Mouse (Mus musculus) limb, embryonic 13.5 days (tissue): Measurements from ENCODE around the gene Mvb12b. TPM values are rescaled to one million over a fixed set of nuclear protein-coding genes. Genes with fewer than 3 reads are reported as not detected.
A peak's percentile ranks its signal among the peaks of the same experiment; 100 is the strongest.

Experiments used
- ATAC-seq: fragments of 200-750 bp; cut with Nextera tagmentation; 2 replicates; pipeline ENCODE4 v1.8.0; 2017; ENCODE audit warnings: low read depth, moderate number of reproducible peaks, moderate TSS enrichment; ENCODE audit not compliant: low FRiP score
- H3K27ac ChIP-seq: fragments of 300-500 bp; sonication (generic); 2 replicates; pipeline ENCODE4 v1.5.1; 2015; ENCODE audit warnings: inconsistent platforms, mild to moderate bottlenecking, moderate library complexity
- H3K27me3 ChIP-seq: fragments of 300-500 bp; sonication (generic); 2 replicates; pipeline ENCODE4 v1.6.1; 2015; ENCODE audit warnings: mild to moderate bottlenecking, inconsistent platforms
- H3K36me3 ChIP-seq: fragments of 300-500 bp; sonication (generic); 2 replicates; pipeline ENCODE4 v1.6.1; 2015; ENCODE audit warnings: inconsistent platforms, mild to moderate bottlenecking, moderate library complexity
- H3K4me1 ChIP-seq: fragments of 300-500 bp; sonication (generic); 2 replicates; pipeline ENCODE4 v1.6.1; 2015; ENCODE audit warnings: inconsistent platforms
- H3K4me2 ChIP-seq: fragments of 300-500 bp; sonication (generic); replicated peaks from 2 replicates; pipeline ENCODE4 v1.6.1; 2015; ENCODE audit warnings: inconsistent platforms, mild to moderate bottlenecking, moderate library complexity
- H3K4me3 ChIP-seq: fragments of 300-500 bp; sonication (generic); 2 replicates; pipeline ENCODE4 v1.5.1; 2015; ENCODE audit warnings: moderate library complexity, mild to moderate bottlenecking, inconsistent platforms
- H3K9ac ChIP-seq: fragments of 300-500 bp; sonication (generic); 2 replicates; pipeline ENCODE4 v1.6.1; 2015; ENCODE audit warnings: mild to moderate bottlenecking, inconsistent platforms
- H3K9me3 ChIP-seq: fragments of 300-500 bp; sonication (generic); 2 replicates; pipeline ENCODE4 v1.6.1; 2016; ENCODE audit warnings: inconsistent platforms
- WGBS: fragments of 180-500 bp; shearing (Covaris S2); methylation state at CpG from one replicate; pipeline ENCODE4 v1.1.7; 2015; 5-methylcytosine and 5-hydroxymethylcytosine counted together
- polyA plus RNA-seq: library from polyadenylated mRNA; unstranded; fragments of >200 nt; fragmentation: Nextera tagmentation; extraction: Ambion mirVana; gene quantifications from 2 replicates; pipeline ENCODE4 v1.2.1, GENCODE M21; 2015

Mvb12b gene
- polyA plus RNA-seq, 1 experiment from 2014 or later, result 22.6 TPM

DNA sequence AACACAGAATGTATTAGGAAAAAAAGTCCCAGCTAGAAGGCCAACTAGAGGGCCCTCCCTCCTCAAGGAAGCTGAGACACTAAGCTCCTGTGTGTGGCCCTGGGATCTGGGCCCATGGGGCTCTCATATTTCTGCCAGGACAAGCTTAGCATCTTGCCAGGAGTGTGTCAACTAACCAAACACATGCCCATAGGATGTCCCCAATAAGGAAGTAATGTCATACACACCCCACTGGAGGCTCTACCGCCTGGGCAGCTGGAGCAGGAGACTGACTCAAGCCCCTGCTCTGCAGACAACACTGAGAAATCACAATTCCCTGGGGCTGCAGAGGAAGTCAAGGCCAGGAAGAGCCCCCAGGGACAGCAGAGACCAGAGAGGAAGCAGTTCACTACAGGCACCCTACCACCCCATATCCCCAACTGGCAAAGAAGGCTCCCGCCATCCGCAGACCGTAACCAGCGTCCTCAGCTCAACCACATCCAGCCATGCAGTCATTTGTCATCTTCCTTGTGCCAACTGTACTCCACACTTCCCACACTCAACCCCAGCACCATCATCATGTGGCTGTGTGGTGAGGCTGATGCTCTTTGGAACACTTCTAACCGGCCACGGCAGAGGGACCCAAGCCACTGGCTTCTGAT, 3.0 kb downstream of the Mvb12b start:
- peak overlapping the region; percentile 86 for H3K4me2 ChIP-seq
- ATAC-seq, result no peak
- no peak overlapping the region for H3K9ac ChIP-seq
- no peak overlapping the region for H3K27ac ChIP-seq
- no peak overlapping the region for H3K4me3 ChIP-seq
- no peaks in the 10 kb centered on the region for H3K27me3 ChIP-seq
- WGBS, result 86% methylated on average over 7 of the region's 7 CpGs
- H3K9me3 ChIP-seq, result no peaks in the 10 kb centered on the region
- peaks cover 46% of the 10 kb centered on the region for H3K4me1 ChIP-seq
- H3K36me3 ChIP-seq, result no peaks in the 10 kb centered on the region

DNA sequence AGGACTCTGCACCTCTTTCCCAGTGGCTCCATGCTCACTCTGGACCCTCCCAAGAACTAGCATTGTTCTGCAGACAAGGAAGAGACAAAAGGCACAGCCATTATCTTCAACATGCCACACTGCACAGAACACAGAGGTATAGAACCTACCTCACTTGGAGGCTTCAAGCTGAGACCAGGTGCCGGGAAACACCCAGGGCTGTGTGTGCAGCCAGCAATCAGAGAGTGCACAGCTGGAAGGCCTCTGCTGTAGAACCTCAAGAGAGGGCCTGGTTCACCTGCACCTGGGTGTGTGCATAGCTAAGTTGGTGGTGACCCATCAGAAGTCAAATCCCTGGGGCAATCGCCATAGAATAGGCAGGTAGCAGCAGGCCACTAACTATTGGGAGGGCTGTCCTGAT, 8.5 kb downstream of the Mvb12b start:
- ATAC-seq, result no peak
- Histone ChIP-seq H3K27ac (no peak overlapping the region; the same call in 1 of the 2 replicates), H3K4me2 (no peak overlapping the region), H3K4me1 (peaks cover 67% of the 10 kb centered on the region), H3K27me3 (no peaks in the 10 kb centered on the region), H3K9ac (no peak overlapping the region), H3K4me3 (no peak overlapping the region), H3K36me3 (no peaks in the 10 kb centered on the region), H3K9me3 (no peaks in the 10 kb centered on the region)
- WGBS, result 63% methylated on average over 2 of the region's 2 CpGs

DNA sequence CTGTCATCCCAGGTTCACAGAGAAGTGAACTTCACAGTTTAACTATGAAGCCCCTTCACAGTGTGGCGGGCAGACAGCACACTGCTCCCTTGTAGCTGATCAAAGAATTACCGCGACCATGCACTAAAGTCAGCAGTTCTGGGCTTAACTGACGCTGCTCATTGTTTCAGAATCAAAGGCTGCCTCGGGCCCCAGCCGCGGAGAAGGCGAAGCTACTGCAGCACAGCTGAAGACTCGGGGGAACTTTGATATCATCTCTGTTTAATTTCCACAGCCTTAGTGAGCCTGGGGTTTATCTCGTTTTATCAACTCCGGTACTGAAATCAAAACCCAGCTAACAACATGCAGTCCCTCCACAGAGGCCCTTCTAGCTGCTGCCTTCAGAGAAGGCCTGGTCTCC, 9.3 kb downstream of the Mvb12b start:
- ATAC-seq, result no peak
- no peaks in the 10 kb centered on the region for H3K27me3 ChIP-seq
- H3K4me2 ChIP-seq, result no peak overlapping the region
- WGBS, result 35% methylated on average over 11 of the region's 11 CpGs
- peak overlapping the region; percentile 90 for H3K27ac ChIP-seq
- peaks cover 75% of the 10 kb centered on the region for H3K4me1 ChIP-seq
- no peaks in the 10 kb centered on the region for H3K9me3 ChIP-seq
- H3K36me3 ChIP-seq, result peaks cover 7% of the 10 kb centered on the region
- no peak overlapping the region for H3K4me3 ChIP-seq
- H3K9ac ChIP-seq, result no peak overlapping the region

DNA sequence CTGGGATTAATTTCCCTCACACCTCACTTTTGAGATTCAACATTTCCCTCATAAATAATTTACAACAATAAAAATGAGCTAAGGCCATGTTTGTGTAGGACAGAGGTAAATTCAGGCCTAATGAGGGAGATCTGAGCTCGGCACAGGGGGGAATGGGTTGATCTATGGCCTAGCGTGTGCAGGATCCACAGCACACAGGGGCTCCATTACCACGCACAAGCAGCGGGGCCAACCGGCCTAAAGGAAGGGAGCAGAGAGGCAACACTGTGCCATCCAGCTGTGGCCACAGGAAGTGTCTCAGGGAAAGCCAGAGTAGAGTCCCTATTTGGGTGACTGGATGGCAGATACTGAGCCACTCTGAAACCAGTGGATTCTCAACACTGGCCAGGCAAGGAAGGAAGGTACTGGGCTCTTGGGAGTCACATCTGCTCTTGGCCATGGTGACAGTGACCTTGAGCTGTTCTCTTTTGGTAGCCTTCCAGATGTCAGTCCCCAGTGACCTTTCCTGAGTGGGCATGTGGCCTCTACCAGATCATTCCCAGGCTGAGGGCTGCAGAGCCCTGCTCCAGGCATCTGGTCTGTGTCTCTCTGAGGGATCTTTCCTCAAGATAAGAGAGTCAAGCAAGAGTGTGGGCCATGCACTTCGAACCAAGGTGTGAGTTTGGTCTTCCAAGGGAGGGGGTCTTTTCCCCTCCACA, 9.9 kb downstream of the Mvb12b start:
- H3K27me3 ChIP-seq, result no peaks in the 10 kb centered on the region
- H3K27ac ChIP-seq, result peak overlapping the region; percentile 90
- no peak overlapping the region for H3K4me2 ChIP-seq
- H3K36me3 ChIP-seq, result peaks cover 13% of the 10 kb centered on the region
- peaks cover 81% of the 10 kb centered on the region for H3K4me1 ChIP-seq
- H3K9ac ChIP-seq, result no peak overlapping the region
- WGBS, result 58% methylated on average over 6 of the region's 6 CpGs
- H3K9me3 ChIP-seq, result 0 out of 2 replicates have a peak, but pooled peaks cover under 1% of the 10 kb centered on the region
- no peak overlapping the region for H3K4me3 ChIP-seq
- no peak for ATAC-seq

DNA sequence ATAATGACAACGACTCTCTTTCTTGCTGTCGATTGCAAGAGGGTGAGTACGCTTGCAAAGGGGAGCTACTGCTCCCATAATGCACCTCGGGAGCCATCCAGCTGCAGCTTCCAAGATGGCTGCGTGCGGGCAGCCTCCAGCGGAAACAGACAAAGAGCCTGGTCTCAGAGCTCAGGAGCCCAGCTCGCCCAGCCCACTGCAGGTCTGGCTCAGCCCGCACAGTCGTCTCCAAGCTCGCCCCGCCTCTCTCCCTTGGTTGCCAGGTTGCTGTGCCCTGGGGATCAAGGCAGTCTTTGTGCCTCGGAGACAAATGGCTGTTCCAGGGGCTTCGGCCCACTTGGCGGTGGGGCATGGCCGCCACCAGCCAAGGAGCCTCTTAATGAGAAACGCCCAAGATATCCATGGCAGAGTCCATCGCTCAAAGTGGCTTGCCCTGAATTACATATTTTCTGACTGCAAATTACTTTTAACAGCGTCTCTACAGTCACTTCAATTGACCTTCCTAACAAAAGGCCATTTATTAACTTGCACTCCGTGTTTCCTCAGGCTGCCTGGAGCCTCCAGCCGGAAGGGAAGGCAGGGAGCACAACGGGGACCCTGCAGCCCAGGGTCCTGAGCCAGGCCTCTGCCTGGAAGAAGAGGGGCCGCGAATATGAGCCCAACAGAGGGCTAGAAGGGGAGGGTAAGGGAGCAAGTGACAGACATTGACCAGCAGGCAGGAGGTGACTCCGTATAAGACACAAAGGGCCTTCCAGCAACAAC, 11.0 kb downstream of the Mvb12b start:
- Histone ChIP-seq H3K9ac (0 out of 2 replicates have a peak overlapping the region, but pooled peaks have one; percentile 14), H3K36me3 (peaks cover 24% of the 10 kb centered on the region), H3K9me3 (0 out of 2 replicates have a peak, but pooled peaks cover 9% of the 10 kb centered on the region), H3K27ac (peak overlapping the region; percentile 90), H3K4me3 (peak overlapping the region; percentile 10; the same call in 1 of the 2 replicates), H3K4me1 (peaks cover 85% of the 10 kb centered on the region), H3K27me3 (no peaks in the 10 kb centered on the region), H3K4me2 (peak overlapping the region; percentile 45)
- ATAC-seq, result peak; percentile 70
- 22% methylated on average over 25 of the region's 25 CpGs for WGBS

DNA sequence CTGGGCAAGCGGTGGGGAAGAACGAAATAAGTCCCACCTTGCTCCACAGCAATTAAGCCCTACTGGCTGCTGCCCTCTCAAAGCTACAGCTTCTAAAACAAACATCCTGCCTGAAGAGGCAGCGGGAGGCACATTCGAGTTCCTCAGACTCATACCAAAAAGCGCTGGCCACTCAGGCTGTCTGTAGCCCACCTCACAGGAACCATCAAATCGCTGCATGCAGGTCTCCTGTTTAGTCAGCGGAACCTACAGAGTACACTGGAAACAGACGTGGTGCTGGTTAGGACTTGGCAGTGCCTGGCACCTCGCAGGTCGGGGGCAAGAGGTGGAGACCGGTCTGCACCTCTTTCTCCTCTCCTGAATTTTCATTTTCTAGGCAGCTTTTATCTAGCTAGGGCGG, 12.2 kb downstream of the Mvb12b start:
- no peaks in the 10 kb centered on the region for H3K27me3 ChIP-seq
- 72% methylated on average over 12 of the region's 12 CpGs for WGBS

DNA sequence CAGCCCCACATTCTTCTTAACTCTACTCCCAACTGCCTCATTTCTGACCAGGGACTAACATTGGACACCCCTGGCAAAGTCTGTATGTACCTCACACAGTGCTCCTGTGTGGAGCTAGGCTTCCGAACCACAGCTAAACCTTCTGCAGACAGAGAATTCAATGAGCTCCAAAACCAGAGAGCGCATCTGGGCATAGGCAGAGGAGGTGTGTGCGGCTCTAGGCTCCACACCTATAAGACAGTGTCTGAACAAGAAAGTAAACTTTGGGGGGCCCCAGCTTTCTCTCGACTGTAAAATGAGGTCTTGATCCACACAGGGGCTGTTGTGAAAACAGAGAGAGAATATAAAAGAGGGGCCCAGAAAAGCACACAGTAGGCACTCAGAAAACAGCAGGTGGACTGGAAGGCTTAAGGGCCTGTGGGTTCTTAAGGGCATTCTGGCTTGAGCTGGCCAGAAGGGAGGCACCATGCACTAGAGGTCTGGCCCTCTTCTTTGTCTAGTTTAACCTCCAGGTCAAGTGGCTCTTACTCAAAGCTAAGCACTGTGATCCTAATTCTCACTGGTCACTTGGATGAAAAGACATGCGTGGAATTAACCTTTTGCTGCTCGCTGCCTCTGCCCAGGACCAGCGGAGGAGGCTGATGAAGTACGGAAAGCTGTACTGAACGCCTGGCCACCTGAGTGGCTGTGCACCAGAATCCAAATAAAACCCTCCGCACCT, 12.7 kb downstream of the Mvb12b start:
- peaks cover 98% of the 10 kb centered on the region for H3K4me1 ChIP-seq

More for the DNA sequence above, 12.2 kb downstream of the Mvb12b start:
- Histone ChIP-seq H3K4me2 (no peak overlapping the region), H3K9me3 (0 out of 2 replicates have a peak, but pooled peaks cover 9% of the 10 kb centered on the region), H3K27ac (peak overlapping the region; percentile 49), H3K4me3 (no peak overlapping the region), H3K4me1 (peaks cover 96% of the 10 kb centered on the region), H3K9ac (no peak overlapping the region), H3K36me3 (peaks cover 30% of the 10 kb centered on the region)
- no peak for ATAC-seq

DNA sequence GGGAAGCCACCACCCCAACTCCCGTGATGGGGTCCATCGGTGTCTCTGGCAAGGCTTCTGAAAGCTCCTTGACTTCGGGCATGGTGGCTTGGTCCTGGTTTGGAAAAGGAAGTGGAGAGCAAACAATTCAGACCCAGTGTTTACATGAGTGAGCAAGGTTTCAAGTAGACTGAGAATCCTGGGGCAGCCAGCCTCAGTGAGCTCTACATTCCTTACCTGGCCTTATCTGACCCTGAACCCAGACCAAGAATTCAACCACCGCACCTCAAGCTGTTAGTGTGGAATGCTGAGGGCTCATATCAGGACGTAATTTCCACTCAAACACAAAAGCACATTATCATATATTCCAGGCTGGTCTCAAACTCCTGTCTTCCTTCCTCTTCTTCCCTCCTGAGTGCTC, 13.4 kb downstream of the Mvb12b start:
- no peaks in the 10 kb centered on the region for H3K27me3 ChIP-seq
- peaks cover 30% of the 10 kb centered on the region for H3K36me3 ChIP-seq
- no peak overlapping the region for H3K9ac ChIP-seq
- no peak overlapping the region for H3K4me3 ChIP-seq
- 0 out of 2 replicates have a peak, but pooled peaks cover 9% of the 10 kb centered on the region for H3K9me3 ChIP-seq
- no peak for ATAC-seq
- 82% methylated on average over 5 of the region's 5 CpGs for WGBS
- H3K4me1 ChIP-seq, result peaks cover 99% of the 10 kb centered on the region
- H3K27ac ChIP-seq, result no peak overlapping the region
- no peak overlapping the region for H3K4me2 ChIP-seq

More for the DNA sequence above, 12.7 kb downstream of the Mvb12b start:
- peaks cover 30% of the 10 kb centered on the region for H3K36me3 ChIP-seq
- no peaks in the 10 kb centered on the region for H3K27me3 ChIP-seq
- 0 out of 2 replicates have a peak overlapping the region, but pooled peaks have one; percentile 49 for H3K27ac ChIP-seq
- no peak overlapping the region for H3K4me3 ChIP-seq
- no peak overlapping the region; the same call in 1 of the 2 replicates for H3K9ac ChIP-seq
- WGBS, result 67% methylated on average over 10 of the region's 10 CpGs
- H3K4me2 ChIP-seq, result no peak overlapping the region
- 0 out of 2 replicates have a peak, but pooled peaks cover 9% of the 10 kb centered on the region for H3K9me3 ChIP-seq
- ATAC-seq, result no peak

DNA sequence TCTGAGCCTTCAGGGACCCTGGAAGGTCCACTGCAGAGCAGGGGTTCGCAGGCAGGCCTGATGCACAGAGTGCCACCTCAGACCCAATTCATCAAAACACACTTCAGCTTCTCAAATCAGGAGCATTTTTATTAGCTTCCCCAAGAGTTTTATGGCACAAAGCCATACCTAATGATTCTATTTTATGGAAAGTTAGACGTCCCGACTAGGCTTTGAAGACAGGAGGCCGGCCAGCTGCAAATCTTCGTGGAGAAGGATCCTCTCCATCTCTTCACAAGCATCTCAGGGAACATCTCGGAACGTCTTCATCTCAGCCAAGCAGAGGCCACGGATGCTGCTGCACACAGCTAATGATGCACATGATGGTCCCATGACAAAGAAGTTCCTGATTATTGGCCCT, 14.2 kb downstream of the Mvb12b start:
- Histone ChIP-seq H3K4me3 (no peak overlapping the region), H3K9me3 (0 out of 2 replicates have a peak, but pooled peaks cover 9% of the 10 kb centered on the region), H3K4me1 (peaks cover 98% of the 10 kb centered on the region), H3K27ac (no peak overlapping the region), H3K36me3 (peaks cover 30% of the 10 kb centered on the region), H3K9ac (no peak overlapping the region), H3K27me3 (no peaks in the 10 kb centered on the region), H3K4me2 (no peak overlapping the region)
- WGBS, result 40% methylated on average over 8 of the region's 8 CpGs
- ATAC-seq, result no peak

DNA sequence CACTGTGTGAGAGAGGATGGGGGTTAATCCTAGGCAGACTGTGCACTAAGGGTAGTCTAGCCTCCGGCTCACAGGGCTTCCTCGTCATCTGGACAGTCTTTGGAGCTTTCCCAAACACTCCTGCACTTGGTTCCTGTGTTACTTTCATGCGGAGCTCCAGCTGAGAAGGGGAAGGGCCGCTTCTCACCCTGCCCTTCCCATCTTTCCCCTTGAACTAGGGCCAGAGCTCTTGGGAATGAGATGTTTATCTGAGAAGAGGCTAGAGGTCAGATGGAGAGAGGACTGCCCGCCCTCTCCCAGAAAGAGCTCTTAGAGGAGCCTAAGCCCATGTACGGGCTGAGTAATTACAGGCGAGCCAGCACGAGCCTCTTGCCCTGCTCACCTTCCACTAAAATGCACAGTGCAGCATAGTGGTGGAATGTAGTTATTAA, 14.9 kb downstream of the Mvb12b start:
- no peak overlapping the region for H3K27ac ChIP-seq
- H3K9me3 ChIP-seq, result 0 out of 2 replicates have a peak, but pooled peaks cover 9% of the 10 kb centered on the region
- no peaks in the 10 kb centered on the region for H3K27me3 ChIP-seq
- H3K36me3 ChIP-seq, result peaks cover 30% of the 10 kb centered on the region
- ATAC-seq, result no peak
- 45% methylated on average over 8 of the region's 8 CpGs for WGBS
- peaks cover 92% of the 10 kb centered on the region for H3K4me1 ChIP-seq
- H3K4me3 ChIP-seq, result no peak overlapping the region
- H3K4me2 ChIP-seq, result no peak overlapping the region
- no peak overlapping the region for H3K9ac ChIP-seq

DNA sequence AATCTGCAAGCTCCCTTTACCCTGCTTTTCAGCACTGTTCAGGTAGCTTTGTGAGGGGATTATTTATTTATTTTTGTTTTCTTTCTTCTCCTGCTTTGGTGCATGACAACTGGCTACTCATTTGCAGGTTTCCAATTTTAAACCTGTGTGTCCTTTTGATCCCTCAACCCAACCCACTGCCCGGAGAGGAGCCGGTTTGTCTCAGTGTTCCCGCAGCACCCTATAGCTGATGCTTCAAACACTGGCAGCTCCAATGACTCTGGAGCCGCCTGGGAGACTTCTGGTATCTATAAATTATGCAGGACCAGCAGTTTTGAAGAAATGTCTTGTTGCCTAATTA, 16.6 kb downstream of the Mvb12b start:
- WGBS, result 72% methylated on average over 4 of the region's 4 CpGs
- H3K9ac ChIP-seq, result peak overlapping the region; percentile 13; the same call in 1 of the 2 replicates
- no peaks in the 10 kb centered on the region for H3K27me3 ChIP-seq
- peaks cover 30% of the 10 kb centered on the region for H3K36me3 ChIP-seq
- H3K4me1 ChIP-seq, result peaks cover 79% of the 10 kb centered on the region
- H3K9me3 ChIP-seq, result 0 out of 2 replicates have a peak, but pooled peaks cover 9% of the 10 kb centered on the region
- peak overlapping the region; percentile 70 for H3K27ac ChIP-seq
- peak overlapping the region; percentile 28 for H3K4me2 ChIP-seq
- no peak for ATAC-seq
- no peak overlapping the region for H3K4me3 ChIP-seq
